Mouse (Mus musculus) ES-E14 (cell line): Measurements from ENCODE around the gene Icam1.

ENCODE experiments used
- CHD2 ChIP-seq: IDR thresholded peaks from 2 replicates; pipeline ENCODE4 v1.6.1; 2014; ENCODE audit warnings: mild to moderate bottlenecking, low read depth, low read length, inconsistent platforms
- HCFC1 ChIP-seq: IDR thresholded peaks from 2 replicates; pipeline ENCODE4 v1.6.1; 2012; ENCODE audit warnings: low read length, inconsistent platforms, borderline replicate concordance; ENCODE audit not compliant: insufficient read depth
- MAFK ChIP-seq: IDR thresholded peaks from 2 replicates; pipeline ENCODE4 v1.6.1; 2014; ENCODE audit warnings: mild to moderate bottlenecking, low read depth, low read length, inconsistent platforms; ENCODE audit not compliant: insufficient read depth
- ZC3H11A ChIP-seq: IDR thresholded peaks from 2 replicates; pipeline ENCODE4 v1.6.1; 2012; ENCODE audit warnings: low read depth, mild to moderate bottlenecking, inconsistent platforms, low read length, borderline replicate concordance
- ZNF384 ChIP-seq: IDR thresholded peaks from 2 replicates; pipeline ENCODE4 v1.6.1; 2012; ENCODE audit warnings: low read depth, low read length, inconsistent platforms

DNA sequence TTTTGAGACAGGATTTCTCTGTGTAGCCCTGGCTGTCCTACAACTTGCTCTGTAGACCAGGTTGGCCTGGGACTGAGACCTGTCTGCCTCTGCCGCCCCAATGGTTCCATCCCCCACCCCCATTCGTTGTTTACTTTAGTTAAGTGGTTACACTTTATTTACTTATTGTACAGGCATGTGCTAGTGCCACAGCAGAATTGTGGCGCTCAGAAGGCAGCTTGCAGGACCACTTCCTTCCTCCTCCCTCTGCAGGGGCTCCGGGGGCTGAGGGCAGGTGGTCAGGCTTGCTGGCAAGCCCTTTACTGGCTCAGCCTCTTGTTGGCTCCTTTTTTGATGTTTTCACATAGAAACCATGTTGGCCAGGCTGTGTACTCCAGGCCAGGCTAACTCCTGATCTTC lies 1.4 kb downstream of the Icam1 start:
- TF ChIP-seq ZNF384 (no peak), ZC3H11A (no peak), HCFC1 (no peak), CHD2 (no peak), MAFK (no peak)
